Mouse (Mus musculus) ES-E14 (cell line): Measurements from ENCODE around the gene Zfp692.

ENCODE experiments used
- CHD2 ChIP-seq: IDR thresholded peaks from 2 replicates; pipeline ENCODE4 v1.6.1; 2014; ENCODE audit warnings: mild to moderate bottlenecking, low read depth, low read length, inconsistent platforms
- HCFC1 ChIP-seq: IDR thresholded peaks from 2 replicates; pipeline ENCODE4 v1.6.1; 2012; ENCODE audit warnings: low read length, inconsistent platforms, borderline replicate concordance; ENCODE audit not compliant: insufficient read depth
- MAFK ChIP-seq: IDR thresholded peaks from 2 replicates; pipeline ENCODE4 v1.6.1; 2014; ENCODE audit warnings: mild to moderate bottlenecking, low read depth, low read length, inconsistent platforms; ENCODE audit not compliant: insufficient read depth
- ZC3H11A ChIP-seq: IDR thresholded peaks from 2 replicates; pipeline ENCODE4 v1.6.1; 2012; ENCODE audit warnings: low read depth, mild to moderate bottlenecking, inconsistent platforms, low read length, borderline replicate concordance
- ZNF384 ChIP-seq: IDR thresholded peaks from 2 replicates; pipeline ENCODE4 v1.6.1; 2012; ENCODE audit warnings: low read depth, low read length, inconsistent platforms

- TF ChIP-seq HCFC1 (no peak), ZC3H11A (no peak), MAFK (no peak), ZNF384 (no peak), CHD2 (no peak)
Observed at GRCm38 (mm10) chr11:58308661-58309060, 1.8 kb downstream of the Zfp692 start.
